Mouse (Mus musculus) limb, embryonic 10.5 days (tissue): Measurements from ENCODE around the gene Creld2. TPM values are rescaled to one million over a fixed set of nuclear protein-coding genes. Genes with fewer than 3 reads are reported as not detected.

Source experiments
- DNase-seq: peaks from one replicate; pipeline ENCODE4 v3.0.0-alpha.2; 2017; ENCODE audit warnings: low spot score
- H3K27ac ChIP-seq: fragments of 300-500 bp; sonication (generic); 2 replicates; pipeline ENCODE4 v1.5.1; 2016; ENCODE audit warnings: mild to moderate bottlenecking
- H3K27me3 ChIP-seq: fragments of 300-500 bp; sonication (generic); 2 replicates; pipeline ENCODE4 v1.6.1; 2016; ENCODE audit warnings: low read depth, mild to moderate bottlenecking; ENCODE audit not compliant: poor library complexity, severe bottlenecking
- H3K36me3 ChIP-seq: fragments of 300-500 bp; sonication (generic); 2 replicates; pipeline ENCODE4 v1.6.1; 2016; ENCODE audit warnings: mild to moderate bottlenecking, moderate library complexity
- H3K4me1 ChIP-seq: fragments of 300-500 bp; sonication (generic); 2 replicates; pipeline ENCODE4 v1.6.1; 2016
- H3K4me3 ChIP-seq: fragments of 300-500 bp; sonication (generic); 2 replicates; pipeline ENCODE4 v1.5.1; 2016; ENCODE audit warnings: mild to moderate bottlenecking, moderate library complexity
- H3K9me3 ChIP-seq: fragments of 300-500 bp; sonication (generic); replicated peaks from 2 replicates; pipeline ENCODE4 v1.6.1; 2016; ENCODE audit warnings: mild to moderate bottlenecking
- WGBS: fragments of 180-500 bp; shearing (Covaris S2); methylation state at CpG from one replicate; pipeline ENCODE4 v1.1.7; 2016; 5-methylcytosine and 5-hydroxymethylcytosine counted together
- polyA plus RNA-seq: library from polyadenylated mRNA; unstranded; fragments of >200 nt; fragmentation: Nextera tagmentation; extraction: Ambion mirVana; gene quantifications from 2 replicates; pipeline ENCODE4 v1.2.1, GENCODE M21; 2016

Gene Creld2
- polyA plus RNA-seq, 1 experiment from 2014 or later = 99.0 TPM

DNA sequence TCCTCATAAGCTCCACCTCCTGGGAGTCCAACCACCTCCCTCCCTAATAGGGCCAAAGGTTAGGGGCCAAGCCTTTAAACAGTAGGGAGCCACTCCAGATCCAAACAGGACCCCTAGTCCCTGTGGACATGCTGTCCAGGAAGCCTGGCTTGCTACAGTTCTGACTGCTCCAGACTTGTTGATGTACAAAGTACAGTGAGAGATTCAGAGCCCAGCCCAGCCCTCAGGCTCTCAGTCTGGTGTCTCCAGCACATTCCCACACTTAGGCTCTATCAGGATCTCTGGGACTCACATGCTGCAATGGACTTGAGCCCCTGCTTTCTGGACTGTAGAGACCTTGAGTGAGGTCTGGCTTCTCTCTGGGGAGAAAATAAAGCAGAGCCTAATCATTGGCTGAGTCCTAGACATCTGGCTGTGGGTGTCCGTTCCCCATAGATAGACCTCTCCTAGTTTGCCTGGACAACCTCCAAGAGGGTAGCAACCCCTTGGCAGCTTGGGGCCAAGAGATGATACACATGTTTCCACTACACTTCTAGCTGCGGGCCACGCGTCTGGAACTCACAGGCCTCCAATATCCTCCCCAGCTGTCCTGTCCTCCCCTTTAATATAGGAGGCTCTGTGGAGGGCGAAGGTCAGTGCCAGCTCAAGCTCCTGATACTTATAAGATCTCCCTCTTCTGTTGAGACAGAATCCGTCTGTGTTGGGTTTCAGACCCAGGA, 48.7 kb downstream of the Creld2 start:
- Histone ChIP-seq H3K9me3 (no peaks in the 10 kb centered on the region), H3K27ac (peak overlapping the region; percentile 66; the same call in 1 of the 2 replicates), H3K27me3 (no peaks in the 10 kb centered on the region), H3K4me1 (peaks cover 54% of the 10 kb centered on the region), H3K4me3 (no peak overlapping the region), H3K36me3 (peaks cover 35% of the 10 kb centered on the region)
- 80% methylated on average over 6 of the region's 6 CpGs for WGBS
- no peak for DNase-seq

- 79% methylated on average over 5 of the region's 5 CpGs for WGBS
- Histone ChIP-seq H3K4me1 (peaks cover 32% of the 10 kb centered on the region), H3K4me3 (no peak overlapping the region), H3K9me3 (no peaks in the 10 kb centered on the region), H3K27ac (no peak overlapping the region), H3K27me3 (peaks cover 6% of the 10 kb centered on the region), H3K36me3 (peaks cover 17% of the 10 kb centered on the region)
- no peak for DNase-seq
Observed at GRCm38 (mm10) chr15:88870418-88871185, 51.2 kb downstream of the Creld2 start.

DNA sequence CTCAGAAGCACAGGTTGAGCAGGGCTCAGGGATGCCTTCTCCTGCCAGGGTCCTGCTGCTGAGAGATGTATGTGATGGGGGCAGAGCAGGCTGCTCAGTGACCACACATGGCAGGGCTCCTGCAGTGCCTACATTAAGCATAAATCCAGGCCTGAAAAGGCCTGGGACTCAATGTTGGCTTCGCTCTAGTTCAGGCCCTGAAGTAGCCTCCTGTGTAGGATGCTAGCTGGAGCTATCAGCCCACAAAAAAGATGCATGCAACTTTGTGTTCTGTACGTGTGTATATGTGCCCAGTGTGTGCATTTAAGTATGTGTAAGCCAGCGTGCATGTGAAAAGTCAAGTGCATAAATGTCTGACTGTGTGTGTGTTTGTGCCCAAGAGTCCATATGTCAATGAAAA, 54.6 kb downstream of the Creld2 start:
- no peak for DNase-seq
- Histone ChIP-seq H3K27ac (no peak overlapping the region), H3K9me3 (no peaks in the 10 kb centered on the region), H3K4me1 (peaks cover 12% of the 10 kb centered on the region), H3K36me3 (no peaks in the 10 kb centered on the region; the same call in 1 of the 2 replicates), H3K4me3 (no peak overlapping the region), H3K27me3 (peaks cover 10% of the 10 kb centered on the region)
- 89% methylated on average over 3 of the region's 3 CpGs for whole genome bisulfite sequencing

DNA sequence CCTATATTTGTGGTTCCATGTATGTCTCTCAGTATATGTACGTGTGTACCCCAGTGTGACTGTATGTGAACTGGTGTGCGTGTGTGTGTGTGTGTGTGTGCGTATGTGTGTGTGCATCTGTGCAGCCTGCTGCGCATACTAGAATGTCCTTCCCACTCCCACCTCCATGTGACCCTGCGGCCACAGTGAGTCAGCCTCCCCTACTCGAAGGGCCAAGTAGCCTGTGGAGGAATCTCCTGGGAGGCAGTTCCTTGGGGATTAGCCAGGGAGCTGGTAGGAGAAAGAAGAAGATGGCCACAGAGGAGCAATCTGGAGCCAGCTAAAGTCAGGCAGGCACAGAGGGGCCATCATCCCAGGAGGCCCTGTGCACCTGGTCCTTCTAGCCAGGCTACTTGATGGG, 55.0 kb downstream of the Creld2 start:
- Histone ChIP-seq H3K4me3 (no peak overlapping the region), H3K36me3 (no peaks in the 10 kb centered on the region), H3K27ac (no peak overlapping the region), H3K9me3 (no peaks in the 10 kb centered on the region), H3K4me1 (peaks cover 12% of the 10 kb centered on the region), H3K27me3 (peaks cover 10% of the 10 kb centered on the region)
- WGBS = 83% methylated on average over 6 of the region's 6 CpGs
- DNase-seq = no peak

GRCm38 (mm10) chr15:88875625-88876081, 56.2 kb downstream of the Creld2 start:
- Histone ChIP-seq H3K4me3 (peak overlapping the region; percentile 18; the same call in 1 of the 2 replicates), H3K27me3 (peaks cover 10% of the 10 kb centered on the region), H3K4me1 (peaks cover 12% of the 10 kb centered on the region), H3K9me3 (no peaks in the 10 kb centered on the region), H3K27ac (0 out of 2 replicates have a peak overlapping the region, but pooled peaks have one; percentile 3), H3K36me3 (no peaks in the 10 kb centered on the region)
- WGBS = 34% methylated on average over 10 of the region's 10 CpGs
- DNase-seq = no peak

Other genes with a start within 250 kb of the Creld2 start
- gene Zdhhc25, start 219.3 kb upstream of the Creld2 start, polyA plus RNA-seq = not detected in 2 replicates
- gene Brd1, start 85.4 kb upstream of the Creld2 start, polyA plus RNA-seq = 23.9 and 26.5 TPM in 2 replicates
- 32.9 and 35.3 TPM in 2 replicates for gene Zbed4, start 68.0 kb upstream of the Creld2 start, polyA plus RNA-seq
- gene Alg12, start 328 bp upstream of the Creld2 start, polyA plus RNA-seq = 10.8 and 12.3 TPM in 2 replicates
- 46.6 and 48.2 TPM in 2 replicates for gene Pim3, start 42.5 kb downstream of the Creld2 start, polyA plus RNA-seq
- gene Ttll8, start 134.8 kb downstream of the Creld2 start, polyA plus RNA-seq = not detected in 2 replicates
- not detected in 2 replicates for gene Mlc1, start 159.4 kb downstream of the Creld2 start, polyA plus RNA-seq
- 0.11 and 0.18 TPM in 2 replicates for gene Mov10l1, start 163.3 kb downstream of the Creld2 start, polyA plus RNA-seq
- 0.09 and 0.44 TPM in 2 replicates for gene Panx2, start 240.1 kb downstream of the Creld2 start, polyA plus RNA-seq